Mouse (Mus musculus) induced T-regulatory cell, adult 2 months (primary cell): ENCODE measurements around the gene Ddb2.

ENCODE experiments used
- DNase-seq: peaks from one replicate; pipeline ENCODE4 v3.0.0-alpha.2; 2012; ENCODE audit warnings: low read depth

Gene Ddb2

DNA sequence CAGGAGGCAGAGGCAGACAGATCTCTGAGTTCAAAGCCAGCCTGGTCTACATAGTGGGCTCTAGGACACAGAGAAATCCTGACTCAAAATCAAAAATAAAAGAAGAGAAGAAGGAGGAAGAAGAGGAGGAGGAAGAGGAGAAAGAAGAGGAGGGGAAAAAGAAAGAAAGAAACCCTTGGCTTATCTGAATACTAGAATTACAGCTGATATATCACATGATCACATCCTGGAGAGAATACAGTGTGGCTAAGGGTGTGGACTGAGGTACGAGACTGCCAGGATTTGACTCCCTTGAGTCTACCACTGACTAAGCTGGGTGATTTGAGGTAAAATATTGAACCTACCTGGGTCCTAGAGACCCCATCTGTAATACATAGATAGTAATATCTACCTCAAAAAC, 50.6 kb downstream of the Ddb2 start:
- DNase-seq: peak; percentile 34

DNA sequence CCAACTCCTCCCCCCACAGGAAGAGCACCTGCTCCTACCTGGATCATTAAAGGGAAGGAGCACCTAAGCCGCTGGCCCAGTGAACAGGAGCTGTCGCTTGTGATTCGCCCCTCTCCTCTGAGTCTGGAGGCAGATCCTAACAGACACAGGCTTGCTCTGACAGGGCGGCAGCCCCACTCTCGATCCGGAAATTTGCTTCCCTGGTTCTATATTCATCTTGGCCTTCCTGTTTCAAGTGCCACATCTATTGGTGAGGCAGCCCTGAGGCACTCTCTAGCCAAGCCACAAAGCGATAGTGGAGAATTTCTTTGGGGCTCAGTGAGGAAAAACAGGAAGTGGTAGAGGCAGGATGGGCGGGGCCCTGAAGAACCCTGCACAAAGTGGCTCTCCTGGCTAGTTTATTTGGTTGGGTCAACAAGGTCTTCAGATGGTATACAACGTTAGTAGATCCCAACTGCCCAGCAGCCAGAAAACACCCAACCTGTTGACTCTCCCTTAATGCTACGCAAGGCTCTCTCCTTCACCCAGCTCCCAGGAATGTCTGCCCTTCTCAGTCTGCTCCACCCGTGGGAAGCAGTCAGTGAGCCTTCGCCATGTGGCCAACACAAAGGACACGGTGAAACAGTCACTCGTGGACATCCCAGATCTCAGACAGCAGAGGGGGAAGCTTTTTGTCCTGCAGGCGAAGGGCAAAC, 52.9 kb downstream of the Ddb2 start, which contains the start of gene Madd:
TSS of gene Madd (minus strand) at position 127 of the 695 bp plus-strand sequence.
- peak; percentile 91 for DNase-seq

DNA sequence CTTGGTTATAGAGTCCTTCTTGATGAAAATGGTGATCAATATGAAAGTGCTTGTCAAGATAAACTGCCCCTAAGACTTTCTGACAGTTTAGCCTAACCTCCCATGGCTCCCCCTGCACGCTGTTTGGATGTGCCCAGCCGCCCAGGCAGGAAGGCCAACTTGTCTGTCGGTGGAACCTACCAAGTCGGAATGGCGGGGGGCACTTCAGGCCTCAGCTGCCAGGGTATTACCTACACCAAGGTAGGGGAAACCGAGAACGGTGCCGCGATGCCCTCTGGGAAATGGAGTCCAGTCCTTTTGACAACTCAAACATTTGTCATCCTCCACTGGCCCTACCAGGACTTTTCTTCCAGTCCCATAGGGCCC, 53.7 kb downstream of the Ddb2 start:
- peak; percentile 99 for DNase-seq

DNA sequence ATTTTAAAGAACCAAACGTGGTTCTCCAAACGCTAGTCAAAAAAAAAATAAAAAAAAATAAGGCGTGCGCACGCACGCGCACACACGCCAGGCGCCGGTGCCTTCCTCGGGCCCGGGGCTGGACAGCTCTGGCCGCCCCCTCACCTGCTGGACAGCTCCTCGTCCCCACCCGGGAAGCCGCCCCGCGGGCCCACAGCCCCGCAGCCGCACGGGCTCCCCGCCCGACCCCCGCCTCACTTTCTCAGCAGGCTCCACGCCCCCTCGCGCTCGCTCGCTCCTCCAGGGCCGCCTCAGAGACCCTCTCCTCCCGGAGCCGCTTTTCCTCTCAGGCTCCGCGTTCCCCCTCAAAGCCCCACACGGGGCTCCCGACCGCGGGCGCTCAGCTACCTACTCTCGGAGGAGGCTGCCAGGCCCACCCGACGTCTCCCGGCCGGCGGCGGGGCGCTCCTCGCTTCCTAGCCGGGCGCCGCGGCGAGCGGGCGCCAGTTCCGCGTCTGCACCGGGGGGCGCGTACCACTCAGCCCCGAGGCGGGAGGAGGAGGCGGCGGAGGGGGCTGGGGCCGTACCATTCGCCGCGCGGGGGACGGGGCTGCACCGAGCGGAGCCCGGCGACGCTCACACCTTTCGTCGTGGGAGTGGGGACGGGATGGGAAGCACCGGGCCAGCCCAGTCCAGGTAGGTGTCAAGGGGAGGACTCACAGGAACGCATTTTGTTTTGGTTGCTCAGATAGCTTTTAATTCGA, 54.2 kb downstream of the Ddb2 start:
- no peak for DNase-seq

DNA sequence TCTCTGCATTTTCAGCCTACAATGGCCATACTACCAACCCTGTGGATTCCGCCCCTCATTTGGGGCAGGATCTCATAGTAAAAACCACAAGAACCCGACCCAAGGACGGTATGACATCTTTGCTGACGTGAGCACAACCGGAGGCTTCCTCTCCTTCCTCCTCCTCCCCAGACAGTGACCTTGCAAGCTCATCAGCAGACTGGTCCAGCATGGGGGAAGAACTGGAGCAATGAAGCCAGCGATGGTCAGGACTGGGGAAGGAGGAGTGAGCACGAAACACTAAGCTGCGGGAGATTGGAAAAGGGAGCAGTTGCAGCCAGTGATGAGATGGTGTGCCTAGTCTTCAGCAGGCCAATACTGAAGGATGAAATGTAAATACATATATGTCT, 54.8 kb downstream of the Ddb2 start:
- peak; percentile 85 for DNase-seq

DNA sequence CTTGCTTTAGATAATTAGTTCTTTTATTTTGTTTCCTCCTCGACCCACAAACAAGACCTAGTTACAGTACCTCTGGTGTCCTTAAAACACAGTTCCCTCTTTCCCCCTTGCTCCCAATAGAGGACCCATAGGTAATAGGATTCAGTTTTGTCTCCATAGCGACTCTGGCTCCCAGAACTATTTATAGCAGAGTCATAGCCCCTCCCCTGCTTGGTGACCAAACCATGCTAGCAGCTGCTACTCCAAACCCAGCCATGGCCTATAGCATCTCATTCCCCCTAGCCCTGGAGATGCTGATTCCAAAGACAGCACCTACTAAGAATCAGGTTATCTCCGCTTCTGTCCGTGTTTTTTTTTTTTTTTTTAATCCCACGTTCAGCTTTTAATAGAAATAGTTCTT, 56.1 kb downstream of the Ddb2 start:
- no peak for DNase-seq

DNA sequence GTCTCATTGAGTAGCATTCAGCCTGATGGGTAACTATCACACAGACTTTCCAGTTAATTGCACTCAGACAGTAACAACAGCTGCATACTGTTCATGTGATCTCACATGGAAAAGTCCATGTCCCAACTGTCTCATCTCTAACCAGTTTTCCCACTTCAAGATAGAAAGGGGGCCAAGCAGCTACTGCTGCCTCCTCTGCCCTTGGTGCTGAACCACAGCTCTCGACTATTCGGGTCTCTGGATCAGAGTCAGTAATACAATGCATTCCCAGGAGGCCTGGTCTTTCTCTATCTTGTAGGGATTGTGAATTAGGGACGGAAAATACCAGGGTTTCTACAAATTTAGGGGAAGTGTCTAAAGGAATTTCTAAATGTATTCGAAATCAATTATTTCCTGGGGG, 57.0 kb downstream of the Ddb2 start:
- no peak for DNase-seq

DNA sequence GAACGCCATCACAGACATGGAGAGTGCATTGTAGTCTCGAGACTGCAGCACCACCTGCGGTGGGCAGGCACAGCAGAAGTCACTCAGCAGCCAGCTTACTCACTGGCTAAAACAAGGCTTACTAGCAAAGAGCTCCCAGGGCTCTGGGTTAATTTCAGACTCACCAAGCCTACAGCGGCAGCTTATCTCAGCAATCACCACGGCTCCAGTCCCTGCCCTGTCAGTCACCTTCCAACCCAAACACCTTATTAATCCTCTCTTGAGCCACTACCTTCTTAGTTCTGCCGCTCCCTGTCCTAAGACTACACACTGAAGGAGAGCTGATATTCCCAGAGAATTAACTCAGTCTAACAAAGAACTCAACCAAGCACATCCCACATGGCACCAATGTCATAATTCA, 60.5 kb downstream of the Ddb2 start:
- no peak for DNase-seq

DNA sequence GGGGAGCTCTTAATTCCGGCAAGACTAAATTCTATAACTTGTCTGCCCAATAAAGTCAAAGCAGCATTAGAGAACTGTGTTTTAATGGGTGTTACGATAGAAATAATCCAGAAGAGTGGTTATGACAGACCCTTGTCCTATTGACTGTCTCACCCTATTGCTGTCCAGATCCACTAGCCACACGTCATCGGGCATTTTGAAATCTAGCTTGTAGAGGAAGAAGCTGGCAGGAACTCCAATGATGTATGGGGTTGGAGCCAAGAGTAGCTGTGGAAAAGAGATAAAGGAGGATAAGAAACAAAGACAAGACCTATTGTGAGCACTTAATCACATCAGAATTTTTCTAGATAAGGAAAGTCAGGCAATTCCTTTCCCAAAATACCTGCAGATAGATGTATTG, 61.3 kb downstream of the Ddb2 start:
- DNase-seq: no peak

DNA sequence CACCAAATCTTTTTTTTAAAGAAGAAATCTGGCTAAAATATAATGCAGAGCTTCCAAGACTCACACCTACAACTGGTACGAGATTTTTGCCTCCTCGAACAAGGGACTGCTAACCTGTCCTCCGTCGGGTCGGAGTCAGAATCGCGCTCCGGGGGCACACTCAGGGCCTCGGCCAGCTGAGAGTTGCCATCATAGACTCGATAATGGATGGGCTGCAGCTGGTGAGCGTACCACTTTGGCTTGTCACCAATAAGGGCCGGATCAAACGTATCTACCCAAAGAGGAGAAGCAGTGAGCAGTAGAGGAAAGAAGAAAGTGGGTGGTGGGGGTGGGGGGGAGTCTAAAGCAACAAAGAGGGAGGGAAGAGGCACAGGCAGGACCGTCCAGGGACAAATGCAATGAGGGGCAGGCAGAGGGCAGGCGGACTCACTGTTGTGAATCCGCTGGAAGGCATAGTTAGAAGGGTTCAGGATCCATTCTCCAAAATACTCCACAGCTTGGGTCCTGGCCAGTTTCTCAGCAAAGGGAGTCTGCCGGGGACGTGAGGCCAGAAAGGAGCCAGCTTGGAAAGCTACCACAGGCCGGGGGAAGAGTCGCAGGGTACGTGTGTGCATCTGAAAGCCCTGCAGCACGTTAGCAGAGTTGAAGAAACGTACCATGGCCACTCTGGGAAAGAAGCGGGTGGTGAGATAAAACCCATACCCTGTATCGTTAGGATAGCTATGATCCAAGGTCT, 67.0 kb downstream of the Ddb2 start:
- no peak for DNase-seq

DNA sequence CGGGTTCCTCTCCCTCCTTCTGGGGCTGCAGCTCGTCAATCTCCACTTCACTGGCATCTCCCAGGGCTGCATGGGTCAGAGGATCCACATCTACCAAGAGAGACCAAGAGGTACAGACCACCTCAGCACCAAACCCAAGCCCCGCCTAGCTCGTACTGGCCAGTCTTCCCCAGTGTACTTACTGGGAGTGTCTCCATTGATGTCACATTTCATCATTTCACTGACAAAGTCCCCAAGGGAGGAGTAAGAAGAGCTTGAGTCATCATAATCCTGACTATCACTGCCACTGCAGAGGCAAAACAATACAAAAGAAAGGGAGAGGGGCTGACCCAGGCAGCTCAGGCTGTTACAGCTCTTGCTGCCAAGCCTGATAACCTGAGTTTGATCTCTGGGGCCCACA, 69.2 kb downstream of the Ddb2 start:
- no peak for DNase-seq

DNA sequence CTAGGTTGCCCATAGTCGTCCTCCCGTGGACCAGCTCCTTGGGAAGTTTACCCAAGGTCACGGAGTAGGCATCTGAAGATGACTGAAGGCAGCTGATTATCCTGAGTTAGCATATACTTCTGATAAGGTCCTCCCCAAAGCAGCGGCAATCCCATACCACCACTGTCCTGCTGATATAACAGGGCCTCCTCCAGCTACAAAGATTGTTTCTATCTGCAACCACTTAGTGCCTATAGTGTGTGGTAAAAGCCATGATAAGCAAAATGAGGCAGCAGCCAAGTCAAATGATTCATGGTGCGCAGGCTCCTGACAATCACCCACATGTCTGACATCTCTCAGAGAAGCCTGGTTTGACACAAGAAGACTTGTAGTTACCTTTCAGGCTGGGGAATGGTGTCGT, 71.8 kb downstream of the Ddb2 start:
- DNase-seq: no peak

DNA sequence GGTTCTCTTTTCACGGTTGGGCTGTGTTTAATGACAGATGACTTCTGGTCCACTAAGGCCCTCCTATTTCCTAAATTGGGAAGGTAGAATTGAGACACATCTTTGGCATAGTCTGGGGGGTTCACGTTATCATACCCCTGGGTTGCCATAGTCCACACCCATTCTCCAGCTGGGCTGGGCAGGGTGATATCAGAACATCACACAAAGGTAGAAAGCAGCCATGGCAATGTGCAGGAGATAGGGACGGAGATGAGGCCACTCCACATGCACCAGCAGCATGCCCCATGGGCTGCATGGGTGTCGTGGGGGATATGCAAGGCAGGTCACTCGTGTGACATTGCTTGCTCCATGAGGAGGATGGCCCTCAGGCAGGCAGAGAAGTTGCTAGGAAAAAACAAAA, 73.2 kb downstream of the Ddb2 start:
- no peak for DNase-seq

DNA sequence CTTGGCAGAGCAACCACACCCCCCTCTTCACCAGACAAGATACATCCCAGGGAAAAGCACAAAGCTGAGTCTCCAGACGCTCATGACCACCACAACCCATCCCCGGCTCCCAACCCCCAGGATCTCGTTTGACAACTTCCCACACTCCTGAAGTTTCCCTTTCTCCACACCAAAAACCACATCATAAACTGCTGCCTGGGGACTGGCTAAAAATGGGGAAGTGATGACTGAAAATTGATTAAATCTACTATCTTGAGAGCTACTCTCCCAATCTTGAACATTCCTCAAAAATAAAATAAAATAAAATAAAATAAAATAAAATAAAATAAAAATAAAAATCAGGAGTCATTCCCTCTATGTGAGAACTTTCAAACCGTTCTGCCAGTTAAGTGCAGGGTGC, 73.8 kb downstream of the Ddb2 start:
- DNase-seq: no peak
